Mouse (Mus musculus) heart, adult 8-10 months (tissue): ENCODE data around the gene Adamts5. TPM values are rescaled to one million over a fixed set of nuclear protein-coding genes. Genes with fewer than 3 reads are reported as not detected.

Source experiments
- DNase-seq: peaks from one replicate; pipeline ENCODE4 v3.0.0; 2022; ENCODE audit warnings: low spot score
- total RNA-seq, 4 experiments: library from RNA; stranded (reverse); gene quantifications; 2 replicates each; pipeline ENCODE4 v1.2.4; 2022

Gene Adamts5
- total RNA-seq = 1 to 10 TPM; 5.6 to 7.9 (median 6.0) TPM

DNA sequence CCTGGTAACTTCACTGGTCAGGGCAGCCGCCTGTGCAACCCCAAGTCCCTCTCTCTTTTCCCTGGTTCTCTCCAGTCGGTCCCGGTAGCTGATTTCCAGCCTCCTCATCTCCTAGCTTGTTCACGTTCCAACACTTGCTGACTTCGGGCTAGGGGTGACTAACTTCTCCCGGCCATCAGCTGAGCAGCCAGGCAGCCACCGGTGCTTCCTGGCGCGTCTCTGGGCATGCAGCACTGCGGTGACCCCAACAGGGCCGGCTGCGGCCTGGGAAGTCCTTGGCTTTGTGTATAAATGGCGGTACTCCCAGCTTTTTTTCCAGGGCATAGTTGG is at the start of gene Adamts5:
Gene Adamts5 (minus strand): TSS at position 248 of the 330 bp plus-strand sequence.
- DNase-seq = no peak

GRCm38 (mm10) chr16:85950356-85950755 is 48.7 kb upstream of the Adamts5 start:
- no peak for DNase-seq

DNA sequence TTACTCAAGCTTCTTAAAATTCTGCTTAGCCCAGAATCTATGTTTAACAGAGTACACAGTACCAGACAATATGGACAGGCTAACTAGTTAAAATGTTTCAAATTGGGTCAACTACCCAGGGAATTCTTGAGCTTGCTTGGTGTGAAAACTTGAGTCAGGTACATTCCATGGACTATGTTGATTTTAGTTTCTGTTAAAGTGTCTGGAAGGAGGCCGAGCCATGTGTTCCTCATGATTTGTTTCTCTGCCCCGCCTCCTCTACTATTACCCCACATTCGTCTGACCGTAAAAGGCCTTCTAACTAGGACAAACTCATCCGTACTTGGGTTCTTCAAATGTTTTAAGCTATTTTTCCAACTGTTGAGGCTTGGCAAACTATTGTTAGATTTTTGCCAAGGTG is 24.4 kb upstream of the Adamts5 start:
- no peak for DNase-seq

- no peak for DNase-seq
Measured at GRCm38 (mm10) chr16:85922454-85922853, 20.8 kb upstream of the Adamts5 start.

- no peak for DNase-seq
Measured at GRCm38 (mm10) chr16:85920122-85920521, 18.5 kb upstream of the Adamts5 start.

DNA sequence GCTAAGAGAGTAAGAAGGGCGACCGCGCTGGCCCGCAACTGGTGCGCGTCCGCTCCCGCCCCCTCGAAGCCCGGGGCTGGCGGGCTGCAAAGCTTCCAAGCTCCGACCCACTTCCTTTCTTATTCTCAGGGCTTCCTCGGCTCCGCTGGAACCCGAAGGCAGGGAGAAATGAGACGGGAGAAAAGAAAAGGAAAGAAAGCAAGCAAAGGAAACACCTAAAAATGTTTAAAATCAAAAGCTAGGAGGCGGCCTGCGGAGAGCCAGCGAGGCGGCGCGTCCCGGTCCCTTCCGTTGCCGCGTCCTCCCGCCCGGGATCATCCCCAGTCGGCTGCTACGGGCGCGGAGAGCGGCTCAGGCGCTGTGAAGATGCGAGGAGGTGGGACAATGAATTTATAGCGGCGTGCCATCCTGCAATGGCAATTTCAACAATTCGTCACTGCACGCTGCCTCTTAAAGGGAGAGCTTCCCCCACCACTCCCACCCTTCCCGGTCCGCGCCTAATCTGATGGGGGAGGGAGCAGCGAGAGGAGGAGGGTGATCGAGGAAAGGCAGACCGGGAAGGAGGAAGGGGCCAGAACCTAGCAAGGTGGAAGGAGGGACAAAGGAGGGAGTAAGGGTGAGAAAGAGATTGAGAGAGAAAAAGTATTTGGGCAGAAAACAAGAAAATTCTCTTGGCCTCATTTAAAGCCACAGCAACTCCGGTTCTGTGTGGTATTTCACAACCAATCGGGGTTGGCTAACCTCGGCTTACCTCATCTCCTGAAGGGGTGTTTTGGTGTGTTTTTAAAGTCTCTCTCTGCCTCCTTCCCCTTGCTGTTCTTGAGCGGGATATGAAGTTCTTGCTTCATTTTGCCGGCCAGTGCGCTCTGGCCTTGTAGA is 687 bp downstream of the Adamts5 start:
- DNase-seq = peak; percentile 56

DNA sequence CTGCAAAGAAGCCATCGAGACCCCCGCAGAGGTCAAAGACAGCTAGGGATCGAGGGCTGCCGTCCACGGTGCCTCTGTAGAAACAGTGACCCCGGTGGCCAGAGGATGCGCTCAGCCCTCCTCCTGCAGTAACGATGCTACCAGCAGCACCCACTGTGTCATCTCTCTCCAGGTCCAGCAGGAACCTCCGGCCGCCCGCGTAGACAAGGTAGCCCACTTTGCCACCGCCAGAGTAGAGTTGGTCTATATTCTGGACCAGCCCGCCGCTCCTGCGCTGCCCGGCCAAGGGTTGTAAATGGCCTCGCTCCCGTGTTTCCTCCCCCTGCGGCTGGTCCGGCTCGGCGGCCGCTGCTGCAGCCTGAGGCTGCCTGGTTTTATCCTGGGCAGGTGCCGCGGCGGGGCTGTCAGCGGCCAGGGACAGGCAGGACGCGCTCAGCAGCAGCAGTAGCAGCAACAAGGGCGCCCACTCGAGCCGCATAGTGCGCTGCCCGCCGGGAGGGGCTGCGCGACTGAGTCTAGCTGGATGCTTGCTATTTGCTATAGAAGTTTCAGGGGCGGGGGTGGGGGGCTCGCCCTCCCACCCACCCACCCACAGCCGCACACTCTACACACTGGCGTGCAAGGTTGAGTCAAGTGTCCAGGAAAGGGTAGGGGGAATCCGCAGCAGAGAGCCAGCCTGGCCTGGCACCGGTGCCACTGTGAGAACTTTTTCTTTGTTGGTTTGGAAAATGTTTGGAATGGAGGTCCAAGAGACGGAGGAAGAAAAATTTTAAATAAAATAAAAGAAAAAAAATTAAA is 1.6 kb downstream of the Adamts5 start:
- no peak for DNase-seq

DNA sequence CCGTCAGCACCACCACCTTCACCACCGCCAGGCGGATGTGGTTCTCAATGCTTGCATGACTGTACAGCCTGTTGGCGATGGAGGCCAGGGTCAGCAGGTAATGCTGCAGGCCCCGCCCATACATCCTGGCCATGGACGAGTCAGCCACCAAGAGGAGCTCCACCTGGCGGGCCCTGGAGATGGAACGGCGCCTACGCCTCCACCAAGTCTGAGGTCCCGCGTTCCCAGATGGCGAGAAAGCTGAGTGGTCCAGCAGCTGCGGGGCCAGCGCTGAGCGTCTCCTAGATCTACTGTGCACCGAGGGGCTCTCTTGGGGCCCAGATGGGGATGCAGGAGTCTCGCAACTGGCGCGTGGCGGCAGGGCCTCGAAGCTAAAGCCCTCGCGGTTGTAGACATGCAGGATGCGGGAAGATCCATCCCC is 2.3 kb downstream of the Adamts5 start:
- no peak for DNase-seq

DNA sequence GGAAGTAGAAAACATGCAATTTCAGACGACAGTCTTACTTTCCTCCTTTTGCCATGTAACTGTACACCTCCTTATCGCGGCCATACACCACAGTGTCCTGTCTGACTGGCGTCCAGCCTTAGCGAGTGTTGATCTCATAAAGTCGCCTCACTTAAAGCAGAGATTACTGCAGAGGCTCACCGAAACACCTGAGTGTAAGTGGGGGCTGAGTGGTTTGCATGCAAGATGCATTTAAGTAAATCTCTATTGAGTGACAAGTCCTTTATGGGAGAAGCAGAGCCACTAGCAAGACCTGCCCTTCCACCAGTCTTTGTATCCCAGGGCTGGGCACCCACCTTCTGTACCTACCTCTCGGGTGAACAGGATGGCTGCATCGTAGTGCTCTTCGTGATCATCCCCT is 2.8 kb downstream of the Adamts5 start:
- DNase-seq = no peak

DNA sequence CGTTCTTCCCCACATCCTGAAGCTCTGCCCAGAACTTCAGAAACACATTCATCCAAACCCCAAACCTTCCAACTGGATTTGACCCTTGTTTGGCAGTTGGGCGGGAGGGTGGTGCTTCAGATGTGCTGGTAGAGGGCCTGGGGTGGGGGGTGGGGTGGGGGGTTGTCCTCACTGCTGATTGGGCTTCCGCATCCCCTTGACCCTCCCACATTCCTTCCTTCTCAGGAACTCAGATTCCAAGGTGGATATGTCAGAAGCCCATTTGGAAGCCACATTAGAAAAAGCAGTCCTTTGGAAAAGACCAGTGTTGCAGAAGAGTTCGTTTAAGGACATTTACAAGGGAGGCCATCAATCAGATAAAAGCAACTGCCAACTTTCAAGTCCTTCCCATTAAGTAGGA is 3.2 kb downstream of the Adamts5 start:
- DNase-seq = no peak

- DNase-seq = no peak
Measured at GRCm38 (mm10) chr16:85897854-85898253, 3.8 kb downstream of the Adamts5 start.

DNA sequence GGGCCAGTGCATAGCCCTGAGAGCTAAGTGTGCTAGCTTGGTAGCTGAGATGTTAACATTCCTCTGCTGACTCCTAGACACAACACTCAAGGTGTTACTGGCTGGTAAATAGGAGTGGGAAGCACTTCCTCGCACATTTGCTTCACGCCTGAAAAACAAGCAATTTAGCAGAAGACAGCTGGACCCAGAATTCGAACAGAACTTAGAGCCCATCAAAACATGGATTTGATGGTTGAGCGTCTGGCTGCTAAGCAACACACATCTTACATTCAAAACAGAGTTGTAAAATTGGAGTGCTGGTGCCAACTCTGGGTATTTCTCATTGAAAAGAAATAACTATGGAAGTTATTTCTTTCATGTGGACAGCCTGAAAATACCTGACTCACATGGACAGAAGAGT is 5.7 kb downstream of the Adamts5 start:
- DNase-seq = no peak

DNA sequence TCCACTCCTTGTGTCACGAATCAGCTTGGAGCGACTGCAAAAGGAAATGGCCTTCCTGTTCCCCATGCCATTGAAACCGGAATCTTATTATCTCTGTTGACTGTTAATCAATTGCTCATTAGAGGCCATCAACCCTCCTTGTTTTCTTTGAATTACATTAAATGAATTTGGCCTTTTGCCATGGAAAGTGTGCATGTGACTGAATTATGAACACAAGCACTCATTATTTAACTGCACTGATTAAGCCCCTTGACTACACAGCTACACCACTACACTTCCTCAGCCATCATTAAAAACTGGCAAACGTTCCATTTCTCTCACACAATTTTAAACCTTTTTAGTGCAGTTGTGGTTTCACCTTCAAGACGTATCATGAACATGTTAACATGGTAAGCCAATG is 11.8 kb downstream of the Adamts5 start:
- no peak for DNase-seq

GRCm38 (mm10) chr16:85887289-85888051 is 14.2 kb downstream of the Adamts5 start:
- peak; percentile 55 for DNase-seq

GRCm38 (mm10) chr16:85879075-85879474 is 22.6 kb downstream of the Adamts5 start:
- no peak for DNase-seq

- DNase-seq = no peak
Measured at GRCm38 (mm10) chr16:85874141-85874540, 27.5 kb downstream of the Adamts5 start.

- no peak for DNase-seq
Measured at GRCm38 (mm10) chr16:85871971-85872370, 29.7 kb downstream of the Adamts5 start.

DNA sequence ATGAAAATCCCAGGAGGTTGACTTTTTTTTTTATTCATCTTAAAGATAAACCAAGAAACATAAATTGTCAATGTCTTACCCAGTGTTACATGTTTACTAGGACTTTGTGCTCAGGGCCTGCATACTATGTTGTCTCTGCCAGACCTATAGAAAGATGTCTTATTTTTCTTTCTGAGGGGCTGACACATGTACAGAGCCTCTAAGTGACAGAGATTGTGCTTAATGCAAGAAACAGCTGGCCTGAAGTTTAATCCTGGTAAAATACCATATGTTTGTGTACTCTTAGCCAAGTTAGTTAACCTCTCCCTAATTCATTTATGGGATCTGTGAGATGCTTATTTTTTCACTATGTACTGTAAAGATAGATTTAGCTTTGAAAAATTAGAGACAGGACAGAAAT is 30.4 kb downstream of the Adamts5 start:
- DNase-seq = no peak

DNA sequence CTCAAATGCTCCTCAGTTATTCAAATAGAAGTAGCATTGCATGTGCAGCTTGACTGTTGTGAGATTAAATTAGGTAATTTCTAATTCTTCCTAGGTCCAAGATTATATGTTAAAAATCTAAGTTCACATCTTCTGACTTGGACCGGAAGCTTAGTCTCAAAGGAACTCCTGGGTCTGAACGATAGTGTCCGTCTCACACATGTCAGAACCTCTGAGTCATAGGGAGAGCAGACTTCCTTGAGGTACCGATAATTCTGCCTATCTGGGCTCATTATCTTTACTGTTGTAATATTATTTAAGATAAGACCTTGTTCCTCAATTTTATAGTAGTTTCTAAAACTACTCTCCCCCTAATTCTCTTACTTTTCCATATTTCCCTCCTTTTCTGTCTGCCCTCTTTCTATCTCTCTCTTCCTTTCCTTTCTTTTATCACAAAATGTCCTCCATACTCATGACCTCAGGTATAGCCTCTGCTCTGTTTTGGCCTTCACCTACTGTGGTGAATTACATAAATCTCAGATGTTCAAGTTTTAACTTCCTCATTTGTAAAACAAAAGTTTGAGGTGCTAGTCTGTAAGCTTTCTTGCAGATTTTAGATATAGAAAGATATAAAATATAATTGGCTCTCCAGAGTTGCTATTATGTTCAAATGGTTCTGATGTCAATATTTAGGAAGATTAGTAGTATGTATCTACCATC is 36.8 kb downstream of the Adamts5 start:
- no peak for DNase-seq

- no peak for DNase-seq
Measured at GRCm38 (mm10) chr16:85854505-85854904, 47.1 kb downstream of the Adamts5 start.

- no peak for DNase-seq
Measured at GRCm38 (mm10) chr16:85827066-85827465, 74.6 kb downstream of the Adamts5 start.
